Mouse (Mus musculus) frontal cortex, postnatal 10 days (tissue): ENCODE results near the gene Lrrfip2.

Experiments
- DNase-seq, 2 experiments: peaks; one replicate each; pipeline ENCODE4 v3.0.0; 2022; ENCODE audit warnings: low spot score in 2 of 2, mixed read lengths in 1 of 2

Lrrfip2 gene

GRCm38 (mm10) chr9:111118252-111118890 lies 979 bp downstream of the Lrrfip2 start:
- peak; percentile 15 to 34 for DNase-seq

GRCm38 (mm10) chr9:111118891-111119441 lies 1.6 kb downstream of the Lrrfip2 start:
- no peak for DNase-seq

GRCm38 (mm10) chr9:111122446-111122845 lies 5.1 kb downstream of the Lrrfip2 start:
- no peak for DNase-seq

GRCm38 (mm10) chr9:111123336-111123735 lies 5.9 kb downstream of the Lrrfip2 start:
- DNase-seq, result no peak

- DNase-seq, result no peak
These were observed 7.0 kb downstream of the Lrrfip2 start for GRCm38 (mm10) chr9:111124440-111124839.

- no peak for DNase-seq
These were observed 9.3 kb downstream of the Lrrfip2 start for GRCm38 (mm10) chr9:111126735-111127134.

- no peak for DNase-seq
These were observed 10.4 kb downstream of the Lrrfip2 start for GRCm38 (mm10) chr9:111127749-111128148.

- no peak for DNase-seq
These were observed 12.7 kb downstream of the Lrrfip2 start for GRCm38 (mm10) chr9:111130126-111130525.

- DNase-seq, result no peak
These were observed 20.8 kb downstream of the Lrrfip2 start for GRCm38 (mm10) chr9:111138161-111138560.

GRCm38 (mm10) chr9:111142721-111143120 lies 25.3 kb downstream of the Lrrfip2 start:
- DNase-seq, result no peak

- no peak for DNase-seq
These were observed 26.0 kb downstream of the Lrrfip2 start for GRCm38 (mm10) chr9:111143387-111143786.

GRCm38 (mm10) chr9:111144711-111145110 lies 27.3 kb downstream of the Lrrfip2 start:
- no peak for DNase-seq

- no peak for DNase-seq
These were observed 28.3 kb downstream of the Lrrfip2 start for GRCm38 (mm10) chr9:111145497-111146190.

- DNase-seq, result no peak
These were observed 28.9 kb downstream of the Lrrfip2 start for GRCm38 (mm10) chr9:111146216-111146798.

- no peak for DNase-seq
These were observed 30.6 kb downstream of the Lrrfip2 start for GRCm38 (mm10) chr9:111148006-111148405.

GRCm38 (mm10) chr9:111148414-111148813 lies 31.0 kb downstream of the Lrrfip2 start:
- DNase-seq, result no peak

- no peak for DNase-seq
These were observed 32.0 kb downstream of the Lrrfip2 start for GRCm38 (mm10) chr9:111149188-111149945.

- no peak for DNase-seq
These were observed 35.0 kb downstream of the Lrrfip2 start for GRCm38 (mm10) chr9:111152314-111152897.

GRCm38 (mm10) chr9:111153026-111153425 lies 35.6 kb downstream of the Lrrfip2 start:
- DNase-seq, result no peak

GRCm38 (mm10) chr9:111155764-111156458 lies 38.5 kb downstream of the Lrrfip2 start:
- DNase-seq, result no peak

GRCm38 (mm10) chr9:111159562-111159961 lies 42.2 kb downstream of the Lrrfip2 start:
- no peak for DNase-seq
